Mouse (Mus musculus) midbrain, embryonic 10.5 days (tissue): ENCODE data around the gene Dph1. TPM values are rescaled to one million over a fixed set of nuclear protein-coding genes. Genes with fewer than 3 reads are reported as not detected.
A peak's percentile ranks its signal among the peaks of the same experiment; 100 is the strongest.
"Not testable (repeated sequence)": the region's sequence is repeated elsewhere in the genome, so short reads cannot be mapped to it uniquely, and the experiment has no call there.

Experiments used
- DNase-seq: peaks from one replicate; pipeline ENCODE4 v3.0.0-alpha.2; 2017; ENCODE audit warnings: low spot score
- H3K27ac ChIP-seq: fragments of 300-500 bp; sonication (generic); replicated peaks from 2 replicates; pipeline ENCODE4 v1.5.1; 2016; ENCODE audit warnings: mild to moderate bottlenecking
- H3K27me3 ChIP-seq: fragments of 300-500 bp; sonication (generic); 2 replicates; pipeline ENCODE4 v1.6.1; 2016; ENCODE audit warnings: low read depth, mild to moderate bottlenecking; ENCODE audit not compliant: poor library complexity, severe bottlenecking
- H3K36me3 ChIP-seq: fragments of 300-500 bp; sonication (generic); 2 replicates; pipeline ENCODE4 v1.6.1; 2016; ENCODE audit warnings: mild to moderate bottlenecking, moderate library complexity
- H3K4me1 ChIP-seq: fragments of 300-500 bp; sonication (generic); 2 replicates; pipeline ENCODE4 v1.6.1; 2016
- H3K4me3 ChIP-seq: fragments of 300-500 bp; sonication (generic); 2 replicates; pipeline ENCODE4 v1.5.1; 2016; ENCODE audit warnings: mild to moderate bottlenecking, moderate library complexity
- H3K9me3 ChIP-seq: fragments of 300-500 bp; sonication (generic); replicated peaks from 2 replicates; pipeline ENCODE4 v1.6.1; 2016; ENCODE audit warnings: mild to moderate bottlenecking
- WGBS: fragments of 180-500 bp; shearing (Covaris S2); methylation state at CpG from one replicate; pipeline ENCODE4 v1.1.7; 2016; 5-methylcytosine and 5-hydroxymethylcytosine counted together
- polyA plus RNA-seq: library from polyadenylated mRNA; unstranded; fragments of >200 nt; fragmentation: Nextera tagmentation; extraction: Ambion mirVana; gene quantifications from 2 replicates; pipeline ENCODE4 v1.2.1, GENCODE M21; 2016

Dph1 gene
- polyA plus RNA-seq, 1 experiment from 2014 or later = 27.3 TPM

DNA sequence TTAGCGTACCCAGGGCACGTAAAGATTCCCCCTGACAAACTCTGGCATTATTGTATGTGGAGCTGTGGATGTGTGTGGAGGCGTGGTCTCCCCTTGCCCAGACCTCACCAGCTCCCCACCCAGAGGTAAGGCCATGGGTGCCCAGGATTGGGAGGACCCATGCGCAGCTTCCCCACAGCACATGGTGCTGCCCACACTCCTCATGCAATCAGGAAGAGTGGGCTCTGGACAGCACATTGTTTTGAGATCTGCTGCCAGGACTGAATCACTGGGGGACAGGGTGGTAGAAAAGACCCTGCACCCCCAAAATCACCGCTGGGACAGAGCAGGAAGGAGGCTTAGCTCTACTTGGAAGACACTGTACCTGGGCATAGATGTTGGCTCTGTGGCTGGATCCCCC is 6.5 kb downstream of the Dph1 start:
- WGBS = 89% methylated on average over 5 of the region's 5 CpGs
- H3K36me3 ChIP-seq = peaks cover 57% of the 10 kb centered on the region

DNA sequence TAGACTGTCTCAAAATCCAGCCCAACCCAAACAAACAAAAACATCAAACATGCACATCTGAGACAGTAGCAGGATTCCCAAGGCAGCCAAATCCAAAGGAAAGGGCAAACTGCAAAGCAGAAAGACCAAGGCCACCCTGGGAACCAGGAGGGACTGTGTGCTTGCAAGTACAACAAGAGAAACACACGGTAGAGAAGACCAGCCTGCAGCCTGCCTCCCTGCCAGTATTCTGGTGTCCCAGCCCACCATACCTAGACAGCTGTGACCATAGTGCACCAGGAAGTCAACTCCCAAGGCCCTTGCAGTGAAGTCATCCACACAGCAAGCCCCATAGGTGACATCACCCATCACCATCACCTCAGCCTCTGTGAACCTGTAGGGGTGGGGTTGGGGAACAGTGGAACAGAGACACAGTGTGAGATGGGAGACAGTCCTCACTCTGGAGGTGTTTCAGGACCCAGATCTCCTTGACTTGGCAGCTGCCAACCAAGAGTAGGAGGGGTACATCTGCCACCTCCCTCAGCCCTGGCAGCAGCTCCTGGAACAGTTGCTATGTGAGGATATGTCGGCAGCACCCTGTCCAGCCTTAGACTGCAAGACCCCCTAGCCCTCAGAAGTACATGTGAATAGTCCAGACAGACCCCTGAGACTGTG is 7.0 kb downstream of the Dph1 start:
- no peak for DNase-seq
- Histone ChIP-seq H3K27me3 (no peaks in the 10 kb centered on the region), H3K4me1 (peaks cover 23% of the 10 kb centered on the region), H3K4me3 (no peak overlapping the region), H3K36me3 (peaks cover 57% of the 10 kb centered on the region), H3K27ac (no peak overlapping the region), H3K9me3 (no peaks in the 10 kb centered on the region)
- 77% methylated on average over 2 of the region's 2 CpGs for WGBS

More for the DNA sequence above, 6.5 kb downstream of the Dph1 start:
- Histone ChIP-seq H3K27me3 (no peaks in the 10 kb centered on the region), H3K9me3 (no peaks in the 10 kb centered on the region), H3K4me3 (no peak overlapping the region), H3K27ac (0 out of 2 replicates have a peak overlapping the region, but pooled peaks have one; percentile 13), H3K4me1 (peaks cover 23% of the 10 kb centered on the region)
- no peak for DNase-seq

- H3K27me3 ChIP-seq = peaks cover 21% of the 10 kb centered on the region
- H3K4me1 ChIP-seq = peaks cover 31% of the 10 kb centered on the region
- WGBS = under 1% methylated on average over 33 of the region's 33 CpGs
- H3K9me3 ChIP-seq = no peaks in the 10 kb centered on the region
- peak within 1 kb of the TSS; percentile 89 for H3K27ac ChIP-seq
- DNase-seq = peak; percentile 94
- H3K36me3 ChIP-seq = peaks cover 55% of the 10 kb centered on the region
- peak within 1 kb of the TSS; percentile 82 for H3K4me3 ChIP-seq
Measured at GRCm38 (mm10) chr11:75178672-75179208, 12.3 kb downstream of the Dph1 start, which contains the start of gene Ovca2. TSS of gene Ovca2 (minus strand) at chr11:75178835.

DNA sequence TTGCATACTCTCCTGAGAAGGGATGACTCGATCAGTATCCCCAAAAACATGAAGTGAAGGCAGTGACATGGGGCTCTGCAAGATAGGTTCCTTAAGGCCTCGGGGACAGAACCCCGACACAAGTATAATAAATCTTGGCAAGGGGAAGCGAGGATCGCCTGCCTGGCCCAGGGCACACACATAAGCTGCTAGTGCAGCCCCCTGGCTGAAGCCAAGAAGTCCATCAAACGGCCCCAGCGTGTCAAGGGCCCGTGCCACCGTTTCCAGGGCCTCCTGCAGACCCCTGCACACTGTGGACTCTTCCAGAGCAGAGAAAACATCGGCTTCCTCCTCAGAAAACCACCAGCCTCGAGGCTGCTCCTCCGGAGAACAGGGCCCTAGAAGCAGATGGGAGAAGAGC is 13.0 kb downstream of the Dph1 start:
- H3K36me3 ChIP-seq = peaks cover 48% of the 10 kb centered on the region
- peak overlapping the region; percentile 89 for H3K27ac ChIP-seq
- peak overlapping the region; percentile 82 for H3K4me3 ChIP-seq
- H3K9me3 ChIP-seq = no peaks in the 10 kb centered on the region
- DNase-seq = no peak
- peaks cover 39% of the 10 kb centered on the region for H3K4me1 ChIP-seq
- WGBS = 54% methylated on average over 12 of the region's 12 CpGs
- H3K27me3 ChIP-seq = peaks cover 28% of the 10 kb centered on the region

DNA sequence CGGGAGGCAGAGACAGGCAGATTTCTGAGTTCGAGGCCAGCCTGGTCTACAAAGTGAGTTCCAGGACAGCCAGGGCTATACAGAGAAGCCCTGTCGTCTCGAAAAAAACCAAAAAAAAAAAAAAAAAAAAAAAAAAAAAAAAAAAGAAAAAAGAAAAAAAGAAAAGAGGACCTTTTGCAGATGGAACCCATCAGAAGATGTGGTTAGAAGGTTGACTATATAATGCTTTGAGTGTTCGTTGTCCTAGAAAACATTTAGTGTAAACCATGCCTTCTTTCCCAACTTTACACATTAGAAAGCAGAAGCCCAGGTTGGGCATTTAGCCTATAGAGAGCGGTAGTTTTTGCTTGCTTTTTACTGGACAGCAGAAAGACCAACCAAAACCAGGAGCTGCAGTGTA is 16.5 kb downstream of the Dph1 start:
- not testable (repeated sequence) for H3K27ac ChIP-seq, H3K9me3 ChIP-seq, H3K4me3 ChIP-seq, DNase-seq
- peaks cover 18% of the 10 kb centered on the region for H3K36me3 ChIP-seq
- peaks cover 70% of the 10 kb centered on the region for H3K4me1 ChIP-seq
- 78% methylated on average over 6 of the region's 6 CpGs for WGBS
- peaks cover 63% of the 10 kb centered on the region for H3K27me3 ChIP-seq

DNA sequence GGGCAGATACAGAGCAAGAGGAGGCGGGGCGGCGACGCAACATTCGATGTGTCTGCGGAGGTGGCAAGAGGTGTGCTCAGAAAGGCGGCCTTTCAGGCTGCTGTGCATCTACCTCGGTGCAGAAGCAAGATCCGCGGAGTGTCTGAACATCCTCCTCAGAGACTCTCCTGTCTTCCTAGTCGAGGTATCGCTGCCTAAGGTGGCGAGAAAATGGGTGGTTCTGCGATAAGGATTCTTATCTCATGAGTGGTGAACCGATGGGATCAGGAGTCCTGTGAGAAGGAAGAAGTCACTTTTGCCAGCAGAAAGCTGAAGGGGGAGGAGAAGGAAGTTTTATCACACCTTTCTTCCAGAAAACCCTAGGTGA is 17.3 kb downstream of the Dph1 start:
- H3K27me3 ChIP-seq = peaks cover 70% of the 10 kb centered on the region
- H3K4me3 ChIP-seq = peak overlapping the region; percentile 79
- peak overlapping the region; percentile 78 for H3K27ac ChIP-seq
- H3K36me3 ChIP-seq = peaks cover 18% of the 10 kb centered on the region
- H3K9me3 ChIP-seq = no peaks in the 10 kb centered on the region
- no peak for DNase-seq
- peaks cover 70% of the 10 kb centered on the region for H3K4me1 ChIP-seq
- WGBS = 3% methylated on average over 15 of the region's 15 CpGs

DNA sequence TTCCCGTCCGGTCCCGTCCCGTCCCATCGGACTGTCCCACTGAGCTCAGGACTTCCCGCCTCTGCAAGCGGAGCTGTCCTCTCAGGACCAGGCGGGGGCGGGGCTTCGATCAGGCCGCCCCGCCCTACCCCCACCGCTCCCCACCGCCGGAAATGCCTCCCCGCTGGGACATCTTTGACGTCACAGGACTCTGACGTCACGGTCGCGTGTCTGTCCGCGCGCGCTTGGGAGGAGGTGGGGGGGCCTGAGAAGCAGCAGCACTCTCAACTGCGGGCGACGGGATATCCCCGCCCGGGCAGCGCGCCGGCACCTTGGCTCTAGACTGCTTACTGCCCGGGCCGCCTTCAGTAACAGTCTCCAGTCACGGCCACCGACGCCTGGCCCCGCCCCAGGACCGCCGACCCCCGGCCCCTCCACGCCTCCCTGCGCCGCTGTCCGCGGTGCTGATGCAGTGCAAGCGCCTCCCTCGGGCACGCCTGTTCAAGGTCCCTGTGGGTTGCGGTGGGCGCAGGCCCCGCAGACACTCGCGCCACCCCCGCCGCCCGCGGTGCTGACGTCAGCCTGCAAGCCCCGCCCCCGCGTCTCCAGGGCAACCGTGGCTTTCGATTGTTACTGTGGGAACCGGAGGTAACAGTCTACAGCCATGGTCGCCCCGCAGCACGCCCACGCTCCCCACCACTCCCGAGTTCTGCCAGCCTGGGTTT is 17.8 kb downstream of the Dph1 start:
- under 1% methylated on average over 71 of the region's 71 CpGs for WGBS
- peaks cover 76% of the 10 kb centered on the region for H3K27me3 ChIP-seq

DNA sequence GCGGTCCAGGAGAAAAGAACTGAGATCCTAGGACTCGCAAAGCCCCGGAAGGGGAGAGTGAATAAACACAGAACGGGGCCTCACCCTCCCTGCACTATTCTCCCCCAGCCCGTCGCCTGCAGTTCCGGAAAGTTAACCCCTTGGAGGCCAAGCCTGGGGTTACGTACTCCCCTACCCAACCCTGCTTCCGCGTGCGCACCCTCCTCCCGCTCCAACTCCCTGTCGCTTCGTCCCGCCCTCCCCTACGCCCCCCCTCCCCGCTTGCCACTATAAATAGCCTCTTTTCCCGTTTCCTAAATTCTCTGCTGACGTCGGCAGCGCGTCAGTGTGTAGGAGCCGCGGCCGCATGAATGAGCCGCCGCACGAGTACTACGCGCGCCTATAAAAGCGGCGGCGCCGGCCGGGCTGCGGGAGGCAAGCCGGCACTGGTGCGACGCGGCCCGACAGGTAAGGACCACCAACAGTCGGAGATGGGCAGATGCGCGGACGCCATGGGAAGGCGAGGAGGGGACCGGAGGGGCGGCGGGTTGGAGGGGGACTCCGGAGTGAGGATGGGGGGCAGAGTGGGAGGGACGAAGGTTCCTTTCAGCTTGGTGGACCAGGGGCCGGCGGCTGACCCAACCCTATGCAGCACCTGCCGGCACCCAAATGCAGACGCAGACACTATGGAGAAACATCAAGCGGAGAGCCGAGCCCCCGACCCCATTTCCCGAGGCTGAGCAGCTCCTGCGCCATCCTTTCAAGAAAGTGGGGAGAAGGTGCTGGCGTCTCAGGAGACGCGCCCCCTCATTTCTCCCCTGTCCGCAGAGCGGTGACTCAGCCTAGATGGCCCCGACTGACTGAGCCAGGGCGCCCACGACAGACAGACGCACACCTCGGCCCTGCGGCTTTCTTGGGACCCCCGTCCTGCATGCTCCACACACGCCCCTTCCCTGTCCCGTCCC is 18.6 kb downstream of the Dph1 start:
- DNase-seq = peak; percentile 52
- Histone ChIP-seq H3K4me1 (peaks cover 71% of the 10 kb centered on the region), H3K27ac (peak overlapping the region; percentile 78; the same call in 1 of the 2 replicates), H3K36me3 (peaks cover 12% of the 10 kb centered on the region), H3K9me3 (no peaks in the 10 kb centered on the region), H3K4me3 (peak overlapping the region; percentile 79), H3K27me3 (peaks cover 84% of the 10 kb centered on the region)
- WGBS = under 1% methylated on average over 74 of the region's 75 CpGs

More for the DNA sequence above, 17.8 kb downstream of the Dph1 start:
- peak overlapping the region; percentile 79 for H3K4me3 ChIP-seq
- peaks cover 18% of the 10 kb centered on the region for H3K36me3 ChIP-seq
- H3K9me3 ChIP-seq = no peaks in the 10 kb centered on the region
- peaks cover 71% of the 10 kb centered on the region for H3K4me1 ChIP-seq
- peak; percentile 87 for DNase-seq
- H3K27ac ChIP-seq = peak overlapping the region; percentile 78

- Histone ChIP-seq H3K4me1 (peaks cover 78% of the 10 kb centered on the region), H3K4me3 (peak overlapping the region; percentile 79)
- WGBS = 4% methylated on average over 17 of the region's 17 CpGs
Measured at GRCm38 (mm10) chr11:75171186-75171865, 19.7 kb downstream of the Dph1 start.

GRCm38 (mm10) chr11:75170136-75170751 is 20.8 kb downstream of the Dph1 start:
- peaks cover 89% of the 10 kb centered on the region for H3K4me1 ChIP-seq

More at GRCm38 (mm10) chr11:75171186-75171865, 19.7 kb downstream of the Dph1 start:
- Histone ChIP-seq H3K27ac (no peak overlapping the region), H3K36me3 (peaks cover 2% of the 10 kb centered on the region), H3K9me3 (no peaks in the 10 kb centered on the region), H3K27me3 (peaks cover 93% of the 10 kb centered on the region)
- peak; percentile 28 for DNase-seq

GRCm38 (mm10) chr11:75169405-75170080 is 21.5 kb downstream of the Dph1 start, which contains the start of gene Hic1:
TSS of gene Hic1 (minus strand) at chr11:75169519.
- Histone ChIP-seq H3K4me3 (peak within 1 kb of the TSS; percentile 58), H3K36me3 (no peaks in the 10 kb centered on the region), H3K27ac (peak within 1 kb of the TSS; percentile 13; the same call in 1 of the 2 replicates), H3K9me3 (no peaks in the 10 kb centered on the region), H3K27me3 (peaks cover 94% of the 10 kb centered on the region), H3K4me1 (peaks cover 91% of the 10 kb centered on the region)
- peak; percentile 23 for DNase-seq
- WGBS = 5% methylated on average over 23 of the region's 23 CpGs

More at GRCm38 (mm10) chr11:75170136-75170751, 20.8 kb downstream of the Dph1 start:
- Histone ChIP-seq H3K36me3 (no peaks in the 10 kb centered on the region), H3K4me3 (peak overlapping the region; percentile 58), H3K27ac (no peak overlapping the region; the same call in 1 of the 2 replicates), H3K9me3 (no peaks in the 10 kb centered on the region), H3K27me3 (peaks cover 93% of the 10 kb centered on the region)
- WGBS = under 1% methylated on average over 38 of the region's 38 CpGs
- peak; percentile 86 for DNase-seq
